Mouse (Mus musculus) layer of hippocampus, adult 9-11 months (tissue): Measurements from ENCODE around the gene Ino80.
"Not testable (repeated sequence)": the region's sequence is repeated elsewhere in the genome, so short reads cannot be mapped to it uniquely, and the experiment has no call there.

Experiments
- DNase-seq: peaks from one replicate; pipeline ENCODE4 v3.0.0; 2022

Ino80 gene

DNA sequence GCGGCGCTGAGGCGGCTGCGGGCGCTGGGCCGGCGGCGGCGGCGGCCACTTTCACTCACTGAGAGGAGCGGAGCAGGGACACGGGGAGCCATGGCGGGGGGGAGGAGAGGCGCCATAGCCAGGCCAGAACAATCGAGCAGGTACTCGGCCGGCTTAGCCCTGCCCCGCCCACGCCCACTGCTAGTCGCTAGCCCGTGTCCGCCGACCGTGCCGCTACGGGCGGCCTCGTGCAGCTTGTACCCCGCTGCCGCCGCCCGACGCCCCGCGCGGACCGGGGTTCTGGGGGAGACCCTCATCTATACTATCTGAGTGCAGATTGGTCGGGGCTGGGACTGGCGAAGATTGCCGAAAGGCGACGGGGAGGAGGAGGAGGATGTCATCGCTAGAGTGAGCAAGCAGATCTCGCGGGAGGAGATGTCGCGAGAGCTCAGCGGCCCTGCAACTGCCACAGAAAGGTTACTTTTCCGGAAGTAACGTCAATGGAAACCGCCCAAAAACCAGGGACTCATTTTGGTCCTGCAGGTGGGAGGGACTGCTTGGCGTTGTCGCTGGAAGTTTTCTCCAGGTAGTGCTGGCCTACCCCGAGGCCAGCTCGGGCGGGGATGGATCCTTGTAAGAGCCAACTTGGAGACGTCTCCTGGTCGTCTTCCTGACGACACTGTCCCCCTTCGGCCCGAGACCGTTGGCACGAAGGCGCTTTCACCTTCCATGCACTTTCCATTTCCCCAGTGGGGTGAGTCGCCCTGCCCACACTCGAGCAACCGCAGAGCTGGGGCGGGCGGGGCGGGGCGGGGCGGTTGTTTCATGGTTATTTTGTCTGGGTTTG lies at the start of gene Ino80:
TSS of gene Ino80 (minus strand) at position 117 of the 826 bp plus-strand sequence.
- peak; percentile 99 for DNase-seq

GRCm38 (mm10) chr2:119525422-119525821 lies 47.9 kb upstream of the Ino80 start:
- no peak for DNase-seq

DNA sequence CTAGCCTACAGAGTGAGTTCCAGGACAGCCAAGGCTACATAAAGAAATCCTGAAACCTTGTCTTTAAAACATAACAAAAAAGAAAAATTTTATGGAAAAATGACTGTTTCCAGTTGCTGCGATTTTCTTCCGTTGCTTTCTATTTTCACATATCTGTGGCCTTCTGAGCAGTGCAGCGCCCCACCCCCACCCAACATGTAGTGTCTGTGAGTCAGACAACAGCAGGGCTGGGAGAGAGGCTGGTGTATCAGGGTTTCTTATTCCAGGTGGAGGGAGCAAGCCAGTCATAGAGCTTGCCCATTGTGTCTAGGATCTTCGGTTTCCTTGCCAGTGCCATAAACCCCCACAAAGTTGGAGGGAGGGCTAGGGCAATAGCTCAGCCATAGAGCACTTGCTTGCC lies 46.3 kb upstream of the Ino80 start:
- no peak for DNase-seq

DNA sequence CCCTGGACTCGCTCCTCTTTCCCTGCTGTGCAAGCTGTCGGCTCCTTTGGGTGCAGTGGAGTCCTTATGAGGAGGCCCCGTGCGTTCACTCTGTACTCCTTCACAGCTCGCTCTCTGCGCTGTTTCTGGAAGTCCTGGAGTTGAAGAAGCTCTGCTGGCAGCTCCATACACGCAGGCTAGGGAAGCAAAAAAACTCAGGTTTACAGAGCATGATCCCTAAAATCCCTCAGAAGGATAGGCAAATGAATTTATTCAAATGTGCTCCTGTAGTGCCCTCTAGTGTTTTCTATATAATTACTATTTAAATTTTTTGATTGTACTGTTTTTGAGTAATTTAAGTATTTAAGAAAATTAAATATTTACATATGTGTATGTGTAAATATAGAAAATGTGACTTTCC lies 43.1 kb upstream of the Ino80 start:
- peak; percentile 2 for DNase-seq

- no peak for DNase-seq
These were observed 39.3 kb upstream of the Ino80 start for GRCm38 (mm10) chr2:119516811-119517210.

GRCm38 (mm10) chr2:119514026-119514522 lies 36.6 kb upstream of the Ino80 start:
- no peak for DNase-seq

DNA sequence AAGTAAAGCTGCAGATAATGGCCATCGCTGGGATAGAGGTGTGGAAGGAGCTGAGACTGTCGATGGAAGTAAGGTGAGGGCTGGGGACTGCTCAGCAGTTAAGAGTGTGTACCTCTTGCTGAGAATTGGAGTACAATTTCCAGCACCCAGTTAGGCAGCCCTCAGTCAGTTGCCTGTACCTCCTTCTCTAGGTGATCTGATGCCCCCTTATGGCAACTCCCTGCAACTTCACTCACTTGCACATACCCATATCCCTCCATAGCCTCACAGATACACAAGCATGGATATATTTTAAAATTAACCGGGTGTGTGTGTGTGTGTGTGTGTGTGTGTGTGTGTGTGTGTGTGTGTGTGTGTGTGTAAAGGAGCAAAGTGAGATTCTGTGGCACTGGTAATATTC lies 34.8 kb upstream of the Ino80 start:
- no peak for DNase-seq

GRCm38 (mm10) chr2:119510856-119511255 lies 33.4 kb upstream of the Ino80 start:
- no peak for DNase-seq

DNA sequence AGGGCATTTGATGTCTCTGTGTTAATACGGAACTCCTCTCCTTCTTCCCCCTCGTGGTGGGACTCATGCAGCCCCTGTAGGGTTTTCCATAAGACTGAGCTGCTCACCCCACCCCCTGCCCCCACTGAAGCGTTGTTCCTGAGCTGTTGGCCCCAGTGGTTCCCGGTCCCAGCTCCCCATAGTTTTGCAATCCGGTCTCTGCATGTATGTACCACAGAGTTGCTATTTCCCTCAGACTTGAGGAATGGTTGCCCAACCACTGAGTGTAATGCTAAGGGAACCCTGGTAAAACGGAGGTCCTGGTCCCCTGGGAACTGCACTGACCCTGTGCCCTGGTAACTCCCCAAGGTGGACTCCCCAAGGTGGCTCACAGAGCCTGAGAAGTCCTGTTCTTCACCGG lies 31.0 kb upstream of the Ino80 start:
- not testable (repeated sequence) for DNase-seq

DNA sequence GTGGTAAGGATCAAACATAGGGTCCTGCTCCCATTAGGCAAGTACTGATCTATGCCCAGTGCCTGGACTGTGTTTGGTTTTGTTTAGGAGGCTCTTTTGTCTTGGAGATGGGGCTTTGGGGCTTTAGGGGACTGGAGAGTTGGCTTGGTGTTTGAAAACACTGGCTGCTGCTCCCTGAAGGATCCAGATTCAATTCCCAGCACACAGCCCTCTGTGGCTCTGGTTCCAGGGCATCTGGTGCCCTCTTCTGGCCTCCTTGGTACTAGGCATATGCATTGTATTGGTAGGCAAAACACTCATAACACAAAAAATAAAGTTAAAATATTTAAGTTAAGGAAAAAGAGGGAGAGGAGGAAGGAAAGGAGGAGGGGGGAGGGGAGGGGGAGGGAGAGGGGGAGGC lies 29.6 kb upstream of the Ino80 start:
- DNase-seq, result no peak

- DNase-seq, result no peak
These were observed 23.6 kb upstream of the Ino80 start for GRCm38 (mm10) chr2:119500965-119501652.

- DNase-seq, result no peak
These were observed 21.4 kb upstream of the Ino80 start for GRCm38 (mm10) chr2:119498859-119499258.

GRCm38 (mm10) chr2:119496082-119496481 lies 18.6 kb upstream of the Ino80 start:
- no peak for DNase-seq

- no peak for DNase-seq
These were observed 14.5 kb upstream of the Ino80 start for GRCm38 (mm10) chr2:119491953-119492352.

DNA sequence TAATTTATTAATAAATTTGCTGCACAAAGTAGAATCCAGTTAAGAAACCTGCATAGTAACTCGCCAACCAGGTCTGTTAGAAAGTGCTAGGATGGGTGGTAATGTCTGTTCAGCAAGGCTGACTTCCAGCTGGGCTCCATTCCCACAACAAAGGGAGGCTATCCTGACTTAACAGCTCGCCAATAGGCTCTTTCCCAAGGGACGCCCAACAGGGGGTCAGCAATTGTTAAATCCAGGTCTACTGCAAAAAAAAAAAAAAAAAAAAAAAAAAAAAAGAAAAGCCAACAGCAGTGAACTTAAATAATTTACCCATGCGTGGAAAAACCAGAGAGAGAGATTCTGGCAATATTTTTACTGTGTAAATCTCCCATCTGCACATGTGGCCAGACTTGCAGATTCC lies 9.0 kb upstream of the Ino80 start:
- no peak for DNase-seq

DNA sequence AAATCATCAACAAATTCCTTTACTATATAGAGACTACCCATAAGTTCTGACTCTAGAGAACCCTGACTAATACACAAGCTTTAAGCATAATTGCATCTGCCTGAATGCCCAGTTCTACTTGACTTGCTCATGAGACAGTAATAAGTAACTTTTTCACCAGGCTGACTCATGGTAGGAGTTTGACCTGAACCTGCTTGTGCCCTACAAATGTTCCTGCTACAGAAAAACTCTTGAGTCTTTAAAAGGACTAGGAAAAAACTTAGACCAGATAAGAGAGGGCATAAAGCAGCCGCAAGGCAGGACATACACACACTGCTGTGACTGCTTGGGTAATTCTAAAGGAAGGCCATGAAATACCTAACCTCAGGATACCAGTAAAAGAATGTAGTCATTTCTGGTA lies 4.8 kb upstream of the Ino80 start:
- no peak for DNase-seq

GRCm38 (mm10) chr2:119478397-119478749 lies 886 bp upstream of the Ino80 start:
- no peak for DNase-seq

- DNase-seq, result peak; percentile 64
These were observed 681 bp downstream of the Ino80 start for GRCm38 (mm10) chr2:119476621-119477391.

DNA sequence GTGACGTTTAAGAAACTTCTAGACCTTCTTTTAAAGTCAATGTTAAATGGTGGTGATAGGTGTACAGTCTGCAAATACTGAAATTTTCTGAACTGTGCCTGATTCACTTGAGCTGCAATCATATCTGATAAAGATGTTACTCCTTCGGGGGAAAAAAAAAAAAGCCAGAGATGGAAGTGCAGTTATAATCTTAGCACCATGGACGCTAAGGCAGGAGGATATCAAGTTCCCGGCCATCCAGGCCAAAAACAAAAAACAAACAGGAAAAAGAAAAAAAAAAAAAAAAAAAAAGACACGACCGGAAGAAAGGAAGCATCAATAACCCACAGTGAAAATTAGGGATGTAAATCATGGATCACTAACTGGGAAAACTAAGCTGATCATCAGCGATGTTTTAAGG lies 1.3 kb downstream of the Ino80 start:
- DNase-seq, result no peak

DNA sequence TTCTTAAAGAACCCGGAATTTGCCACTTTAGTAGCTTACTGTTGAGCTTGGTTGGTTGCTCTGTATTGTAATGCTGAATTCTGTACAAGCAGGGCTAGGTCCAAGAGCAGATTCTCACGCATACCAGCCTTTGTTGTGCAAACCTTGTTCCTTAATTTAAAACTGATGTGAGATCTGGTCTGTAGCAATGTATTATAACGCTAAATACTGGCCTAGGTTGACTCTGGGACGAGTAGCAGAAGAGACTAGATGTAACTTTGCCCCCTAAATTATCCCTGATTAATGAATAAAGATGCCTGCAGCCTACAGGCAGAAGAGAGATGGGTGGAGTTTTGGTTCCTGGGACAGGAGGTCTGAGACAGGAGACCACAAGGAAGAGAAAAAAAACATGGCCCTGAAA lies 13.5 kb downstream of the Ino80 start:
- no peak for DNase-seq

DNA sequence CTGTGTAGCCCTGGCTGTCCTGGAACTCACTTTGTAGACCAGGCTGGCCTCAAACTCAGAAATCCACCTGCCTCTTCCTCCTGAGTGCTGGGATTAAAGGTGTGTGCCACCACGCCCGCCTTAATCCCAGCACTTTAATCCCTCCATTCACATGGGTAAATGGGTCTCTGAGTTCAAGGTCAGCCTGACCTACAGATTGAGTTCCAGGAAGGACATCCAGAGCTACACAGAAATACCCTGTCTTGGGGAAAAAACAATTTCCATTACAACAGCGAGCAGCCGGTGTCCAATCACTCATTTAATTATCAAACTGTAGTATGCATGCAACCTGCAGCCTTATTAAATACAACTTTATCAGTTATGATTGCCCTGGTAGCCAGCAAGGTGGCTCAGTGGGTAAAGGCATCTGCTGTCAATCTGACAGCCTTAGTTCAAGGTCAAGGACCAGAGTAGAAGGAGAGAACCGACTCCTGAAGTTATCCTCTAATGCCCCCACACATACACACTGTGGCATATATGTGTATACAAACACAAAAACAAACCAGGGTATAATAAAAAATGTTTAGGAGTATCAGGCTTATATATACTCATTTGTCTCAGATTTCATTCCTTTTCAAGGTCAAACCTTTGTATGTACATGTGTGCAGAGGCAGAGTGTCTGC lies 14.2 kb downstream of the Ino80 start:
- DNase-seq, result no peak

DNA sequence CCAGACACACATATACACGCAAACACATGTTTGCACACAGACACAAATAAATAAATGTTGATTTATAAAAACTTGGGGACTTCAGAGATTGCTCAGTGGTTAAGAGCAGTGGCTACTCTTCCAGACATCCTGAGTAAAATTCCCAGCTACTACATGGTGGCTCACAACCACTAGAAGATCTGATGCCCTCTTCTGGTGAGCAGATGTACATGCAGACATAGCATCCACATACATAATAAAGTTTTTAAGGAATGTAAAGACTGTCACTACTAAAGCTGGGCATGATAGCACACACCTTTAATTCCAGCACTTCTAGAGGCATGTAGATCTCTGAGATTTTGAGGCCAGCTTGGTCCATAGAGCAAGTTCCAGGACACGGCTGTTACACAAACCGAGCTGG lies 16.5 kb downstream of the Ino80 start:
- no peak for DNase-seq

DNA sequence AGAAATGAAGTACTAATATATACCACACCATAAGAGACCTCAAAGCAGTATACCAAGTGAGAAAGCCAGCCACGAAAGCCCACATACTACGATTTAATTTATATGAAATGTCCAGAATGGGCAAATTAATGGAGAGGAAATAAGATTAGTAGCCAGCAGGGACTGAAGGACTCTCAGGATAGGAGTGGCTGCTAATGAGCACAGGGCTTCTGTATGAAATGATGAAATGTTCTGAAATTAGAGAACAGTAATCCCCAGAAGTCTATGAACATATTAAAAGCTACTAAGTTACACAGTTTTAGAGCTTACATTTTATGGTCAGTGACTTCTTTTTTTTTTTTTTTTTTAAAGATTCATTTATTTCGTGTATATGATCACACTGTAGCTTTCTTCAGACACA lies 22.9 kb downstream of the Ino80 start:
- no peak for DNase-seq
